Mouse (Mus musculus): ENCODE results near the gene En2. TPM values are rescaled to one million over a fixed set of nuclear protein-coding genes. Genes with fewer than 3 reads are reported as not detected.
A peak's percentile ranks its signal among the peaks of the same experiment; 100 is the strongest.

En2 gene
- polyA plus RNA-seq, 1 experiment from 2014 or later: not detected

DNA sequence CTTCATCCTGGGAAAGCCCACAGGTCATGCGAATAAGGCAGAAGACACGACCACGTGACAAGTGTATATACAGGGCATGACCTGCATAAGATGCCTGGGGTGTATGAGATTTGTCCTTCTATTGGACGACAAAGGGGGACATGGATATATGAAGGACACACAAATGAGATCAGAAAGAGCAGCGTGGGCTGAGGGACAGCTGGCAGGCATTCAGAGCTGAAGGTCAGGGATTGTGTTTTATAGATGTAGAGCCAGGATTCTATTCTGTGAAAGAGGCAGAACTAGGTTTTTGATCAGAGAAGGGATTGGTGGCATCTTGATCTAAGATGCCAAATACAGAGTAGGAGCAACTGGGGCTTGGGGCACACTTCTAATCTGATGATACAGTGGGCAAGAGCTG lies 33.3 kb upstream of the En2 start:
- WGBS: 73% methylated on average over 5 of the region's 5 CpGs
- no peak for ATAC-seq (ENCODE audit: insufficient number of reproducible peaks, low FRiP score)
- H3K9me3 ChIP-seq (replicated peaks): no peaks in the 10 kb centered on the region
- H3K4me3 ChIP-seq: no peak overlapping the region
- H3K4me2 ChIP-seq: no peak overlapping the region
- no peak overlapping the region for H3K9ac ChIP-seq
- H3K27me3 ChIP-seq (replicated peaks): peaks cover 95% of the 10 kb centered on the region
- H3K36me3 ChIP-seq: no peaks in the 10 kb centered on the region
- no peaks in the 10 kb centered on the region for H3K4me1 ChIP-seq (replicated peaks)
- H3K27ac ChIP-seq (ENCODE audit: poor library complexity, severe bottlenecking): no peak overlapping the region

DNA sequence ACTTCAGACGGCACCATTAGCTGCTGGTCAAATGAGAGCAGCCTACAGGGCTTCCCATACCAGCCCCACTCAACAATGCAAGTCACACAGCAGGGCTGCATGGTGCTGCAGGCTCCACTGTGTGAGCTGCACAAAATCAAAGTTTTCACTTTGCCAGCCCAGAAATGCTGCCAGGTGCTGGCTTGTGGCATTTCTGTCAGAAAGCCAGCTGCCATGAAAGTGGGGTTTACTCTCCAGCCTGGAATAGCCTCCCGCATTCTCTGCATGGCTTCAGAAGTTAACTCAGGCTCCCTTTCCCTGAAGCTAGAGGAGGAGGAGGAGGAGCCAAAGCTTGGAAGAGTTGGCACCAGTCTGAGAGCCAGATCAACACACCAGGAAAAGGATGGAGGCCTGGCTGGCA lies 29.1 kb upstream of the En2 start:
- WGBS: 28% methylated on average over 2 of the region's 2 CpGs
- Histone ChIP-seq H3K4me2 (no peak overlapping the region), H3K9ac (no peak overlapping the region), H3K4me1 (replicated peaks) (no peaks in the 10 kb centered on the region), H3K36me3 (no peaks in the 10 kb centered on the region), H3K9me3 (replicated peaks) (no peaks in the 10 kb centered on the region), H3K27ac (ENCODE audit: poor library complexity, severe bottlenecking) (no peak overlapping the region), H3K27me3 (replicated peaks) (peaks cover 81% of the 10 kb centered on the region), H3K4me3 (no peak overlapping the region)
- ATAC-seq (ENCODE audit: insufficient number of reproducible peaks, low FRiP score): no peak

DNA sequence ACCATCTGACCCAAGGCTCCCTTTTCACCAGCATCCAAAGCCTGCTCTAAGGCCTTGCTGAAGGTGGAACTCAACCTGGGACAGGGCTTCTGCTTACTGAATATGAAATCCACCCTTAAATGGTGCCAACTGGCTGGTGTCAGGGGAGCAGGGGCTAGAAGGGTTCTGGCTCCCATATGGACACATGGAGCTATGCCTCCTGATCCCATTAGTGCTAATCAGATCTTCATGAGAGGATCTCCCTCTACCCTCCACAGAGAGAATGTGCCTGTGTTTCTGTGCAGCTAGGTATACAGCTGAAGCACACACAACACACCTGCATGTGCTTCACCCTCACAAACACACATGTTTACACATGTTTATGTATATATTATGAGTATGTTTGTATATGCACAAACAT lies 20.9 kb upstream of the En2 start:
- no peaks in the 10 kb centered on the region for H3K36me3 ChIP-seq
- no peaks in the 10 kb centered on the region for H3K9me3 ChIP-seq (replicated peaks)
- H3K4me2 ChIP-seq: no peak overlapping the region
- no peak overlapping the region for H3K4me3 ChIP-seq
- H3K9ac ChIP-seq: no peak overlapping the region
- ATAC-seq (ENCODE audit: insufficient number of reproducible peaks, low FRiP score): no peak
- no peaks in the 10 kb centered on the region for H3K4me1 ChIP-seq (replicated peaks)
- no peak overlapping the region for H3K27ac ChIP-seq (ENCODE audit: poor library complexity, severe bottlenecking)
- peaks cover 66% of the 10 kb centered on the region for H3K27me3 ChIP-seq (replicated peaks)

DNA sequence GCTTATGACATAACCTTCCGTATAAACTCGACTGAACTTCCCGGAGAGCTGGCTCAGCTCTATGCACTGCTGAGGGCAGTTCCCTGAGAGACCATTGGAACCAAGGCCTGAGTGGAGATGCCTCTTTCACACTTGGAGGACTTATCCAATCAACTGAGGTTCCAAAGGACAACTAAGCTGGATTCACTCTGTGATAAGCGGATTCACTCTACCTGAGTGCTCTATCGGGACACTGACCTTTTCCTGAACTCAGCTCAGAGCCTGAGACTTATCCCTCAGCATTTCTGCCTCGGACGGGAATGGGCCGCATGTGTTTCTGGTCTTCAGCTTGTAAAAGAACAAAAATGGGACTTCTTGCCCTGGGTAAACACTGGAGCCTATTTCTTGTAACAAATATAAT lies 19.5 kb upstream of the En2 start:
- Histone ChIP-seq H3K4me1 (replicated peaks) (no peaks in the 10 kb centered on the region), H3K27ac (ENCODE audit: poor library complexity, severe bottlenecking) (no peak overlapping the region), H3K27me3 (replicated peaks) (peaks cover 76% of the 10 kb centered on the region), H3K4me3 (no peak overlapping the region), H3K36me3 (no peaks in the 10 kb centered on the region), H3K4me2 (no peak overlapping the region), H3K9me3 (replicated peaks) (no peaks in the 10 kb centered on the region), H3K9ac (no peak overlapping the region)
- no peak for ATAC-seq (ENCODE audit: insufficient number of reproducible peaks, low FRiP score)
- 75% methylated on average over 8 of the region's 8 CpGs for WGBS

GRCm38 (mm10) chr5:28148473-28148872 lies 17.0 kb upstream of the En2 start:
- 37% methylated on average over 3 of the region's 3 CpGs for WGBS
- Histone ChIP-seq H3K4me1 (replicated peaks) (no peaks in the 10 kb centered on the region), H3K36me3 (no peaks in the 10 kb centered on the region), H3K27ac (ENCODE audit: poor library complexity, severe bottlenecking) (no peak overlapping the region), H3K9ac (no peak overlapping the region), H3K4me3 (no peak overlapping the region), H3K9me3 (replicated peaks) (no peaks in the 10 kb centered on the region), H3K4me2 (no peak overlapping the region), H3K27me3 (replicated peaks) (peaks cover 86% of the 10 kb centered on the region)
- ATAC-seq (ENCODE audit: insufficient number of reproducible peaks, low FRiP score): no peak

- WGBS: 70% methylated on average over 3 of the region's 3 CpGs
- no peak for ATAC-seq (ENCODE audit: insufficient number of reproducible peaks, low FRiP score)
- peaks cover 94% of the 10 kb centered on the region for H3K27me3 ChIP-seq (replicated peaks)
These were observed 16.1 kb upstream of the En2 start for GRCm38 (mm10) chr5:28149436-28149835.

DNA sequence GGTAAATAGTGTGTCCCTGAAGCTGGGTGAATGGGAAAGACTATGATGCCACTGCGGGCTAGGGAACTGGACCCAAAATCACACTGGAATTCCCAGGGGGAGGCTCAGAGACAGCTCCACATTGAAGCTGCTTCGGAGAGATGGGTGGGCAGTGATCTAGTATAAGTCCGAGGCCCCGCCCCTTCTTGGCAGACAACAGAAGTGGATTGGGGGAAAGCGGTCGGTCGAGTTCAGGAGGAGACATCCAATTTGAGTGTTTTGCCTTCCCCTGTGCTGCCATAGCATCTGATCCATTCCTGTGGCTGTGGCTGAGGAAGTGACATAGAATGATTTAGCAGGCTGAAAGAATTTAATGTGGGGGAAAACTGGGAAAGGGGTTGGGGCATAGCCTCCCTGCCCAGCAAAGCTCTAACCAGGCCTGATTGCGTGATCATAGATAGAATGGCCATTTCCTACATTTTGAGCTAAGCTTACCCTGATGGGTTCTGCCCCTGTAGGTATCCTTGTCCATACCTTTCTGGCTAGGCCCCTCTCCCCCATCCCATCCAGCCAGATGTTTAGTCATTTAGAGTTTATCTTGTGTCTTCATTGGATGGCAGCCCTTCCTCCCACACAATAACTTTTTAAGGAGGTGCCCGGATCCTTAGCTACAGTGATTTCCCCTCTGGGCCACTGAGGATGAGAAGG lies 8.3 kb upstream of the En2 start:
- 8% methylated on average over 9 of the region's 9 CpGs for WGBS
- no peak for ATAC-seq (ENCODE audit: insufficient number of reproducible peaks, low FRiP score)

More at GRCm38 (mm10) chr5:28149436-28149835, 16.1 kb upstream of the En2 start:
- H3K9ac ChIP-seq: no peak overlapping the region
- H3K9me3 ChIP-seq (replicated peaks): no peaks in the 10 kb centered on the region
- H3K27ac ChIP-seq (ENCODE audit: poor library complexity, severe bottlenecking): no peak overlapping the region
- H3K4me3 ChIP-seq: no peak overlapping the region
- no peaks in the 10 kb centered on the region for H3K4me1 ChIP-seq (replicated peaks)
- no peak overlapping the region for H3K4me2 ChIP-seq
- H3K36me3 ChIP-seq: no peaks in the 10 kb centered on the region

DNA sequence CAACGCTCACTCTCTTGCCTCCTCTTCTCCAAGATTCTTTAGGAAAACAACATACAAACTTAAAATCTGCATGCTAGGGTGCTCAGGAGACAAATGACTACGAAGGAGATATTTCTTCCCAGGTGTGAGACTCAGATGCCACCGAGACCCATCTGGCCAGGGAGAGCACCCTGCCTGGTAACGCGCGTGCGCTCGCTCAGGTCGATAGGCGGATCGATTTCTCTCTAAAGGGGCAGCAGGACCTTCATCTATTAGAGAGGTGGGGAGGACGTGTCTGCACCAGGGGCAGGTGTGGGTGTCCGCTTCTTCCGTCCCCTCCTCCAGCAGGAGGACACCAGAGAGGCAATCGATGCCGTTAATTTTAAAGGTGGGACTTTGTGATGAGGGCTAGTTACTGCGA lies 7.7 kb upstream of the En2 start:
- Histone ChIP-seq H3K27me3 (replicated peaks) (peaks cover 95% of the 10 kb centered on the region), H3K4me1 (replicated peaks) (peaks cover 15% of the 10 kb centered on the region), H3K27ac (ENCODE audit: poor library complexity, severe bottlenecking) (no peak overlapping the region), H3K36me3 (no peaks in the 10 kb centered on the region), H3K4me2 (peak overlapping the region; percentile 37), H3K4me3 (peak overlapping the region; percentile 22; the same call in 1 of the 2 replicates), H3K9me3 (replicated peaks) (no peaks in the 10 kb centered on the region), H3K9ac (no peak overlapping the region)
- 1% methylated on average over 17 of the region's 17 CpGs for WGBS
- ATAC-seq (ENCODE audit: insufficient number of reproducible peaks, low FRiP score): no peak

More for the DNA sequence above, 8.3 kb upstream of the En2 start:
- H3K4me2 ChIP-seq: no peak overlapping the region
- no peak overlapping the region for H3K4me3 ChIP-seq
- no peak overlapping the region for H3K27ac ChIP-seq (ENCODE audit: poor library complexity, severe bottlenecking)
- no peaks in the 10 kb centered on the region for H3K9me3 ChIP-seq (replicated peaks)
- peaks cover 14% of the 10 kb centered on the region for H3K4me1 ChIP-seq (replicated peaks)
- no peak overlapping the region for H3K9ac ChIP-seq
- no peaks in the 10 kb centered on the region for H3K36me3 ChIP-seq
- H3K27me3 ChIP-seq (replicated peaks): peaks cover 95% of the 10 kb centered on the region

DNA sequence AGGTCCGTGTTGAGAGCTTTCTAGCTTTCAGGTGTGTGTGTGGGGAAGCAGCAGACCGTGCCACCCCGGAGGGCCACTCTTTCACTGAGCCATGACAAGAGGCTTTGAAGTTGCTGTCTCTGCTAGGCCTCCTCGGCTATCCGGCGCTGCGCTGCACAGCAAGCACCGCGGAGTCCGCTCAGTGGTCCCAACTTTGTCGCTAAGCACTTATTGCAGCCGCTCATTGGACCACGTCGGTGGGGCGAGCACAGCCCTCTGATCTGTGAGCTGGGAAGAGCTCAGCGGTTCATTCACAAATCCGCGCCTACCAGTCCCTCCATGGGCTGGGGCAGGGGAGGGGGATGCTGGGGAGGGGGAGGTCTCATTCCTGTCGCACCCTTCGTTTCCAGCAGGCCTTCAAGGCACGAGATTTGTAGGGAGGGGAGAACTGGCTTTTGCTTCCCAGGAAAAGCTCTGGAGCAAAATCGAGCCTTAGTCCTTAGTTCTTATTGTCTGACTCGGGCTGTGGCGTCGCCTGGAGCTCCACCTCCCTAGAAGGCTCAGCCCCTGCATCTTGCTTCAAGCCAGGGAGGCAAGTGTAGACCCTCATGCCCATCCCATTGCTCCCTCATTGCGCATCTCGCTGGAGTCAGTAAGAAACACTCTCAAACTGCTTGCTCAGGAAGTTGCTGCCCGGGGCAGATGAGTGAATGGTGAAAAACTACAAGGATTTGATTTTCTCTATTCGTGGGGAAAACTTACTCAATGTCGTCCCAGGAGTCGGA lies 7.0 kb upstream of the En2 start:
- H3K4me2 ChIP-seq: peak overlapping the region; percentile 37
- H3K27me3 ChIP-seq (replicated peaks): peaks cover 95% of the 10 kb centered on the region
- H3K4me1 ChIP-seq (replicated peaks): peaks cover 15% of the 10 kb centered on the region
- ATAC-seq (ENCODE audit: insufficient number of reproducible peaks, low FRiP score): no peak
- no peak overlapping the region for H3K27ac ChIP-seq (ENCODE audit: poor library complexity, severe bottlenecking)
- WGBS: under 1% methylated on average over 31 of the region's 31 CpGs
- H3K9ac ChIP-seq: no peak overlapping the region
- peak overlapping the region; percentile 22; the same call in 1 of the 2 replicates for H3K4me3 ChIP-seq
- no peaks in the 10 kb centered on the region for H3K36me3 ChIP-seq
- H3K9me3 ChIP-seq (replicated peaks): no peaks in the 10 kb centered on the region

- Histone ChIP-seq H3K36me3 (no peaks in the 10 kb centered on the region), H3K4me1 (replicated peaks) (peaks cover 15% of the 10 kb centered on the region), H3K27ac (ENCODE audit: poor library complexity, severe bottlenecking) (no peak overlapping the region), H3K27me3 (replicated peaks) (peaks cover 95% of the 10 kb centered on the region), H3K4me3 (no peak overlapping the region), H3K9me3 (replicated peaks) (no peaks in the 10 kb centered on the region), H3K4me2 (no peak overlapping the region), H3K9ac (no peak overlapping the region)
- no peak for ATAC-seq (ENCODE audit: insufficient number of reproducible peaks, low FRiP score)
- 0% methylated on average over 15 of the region's 15 CpGs for WGBS
These were observed 6.4 kb upstream of the En2 start for GRCm38 (mm10) chr5:28159072-28159458.

DNA sequence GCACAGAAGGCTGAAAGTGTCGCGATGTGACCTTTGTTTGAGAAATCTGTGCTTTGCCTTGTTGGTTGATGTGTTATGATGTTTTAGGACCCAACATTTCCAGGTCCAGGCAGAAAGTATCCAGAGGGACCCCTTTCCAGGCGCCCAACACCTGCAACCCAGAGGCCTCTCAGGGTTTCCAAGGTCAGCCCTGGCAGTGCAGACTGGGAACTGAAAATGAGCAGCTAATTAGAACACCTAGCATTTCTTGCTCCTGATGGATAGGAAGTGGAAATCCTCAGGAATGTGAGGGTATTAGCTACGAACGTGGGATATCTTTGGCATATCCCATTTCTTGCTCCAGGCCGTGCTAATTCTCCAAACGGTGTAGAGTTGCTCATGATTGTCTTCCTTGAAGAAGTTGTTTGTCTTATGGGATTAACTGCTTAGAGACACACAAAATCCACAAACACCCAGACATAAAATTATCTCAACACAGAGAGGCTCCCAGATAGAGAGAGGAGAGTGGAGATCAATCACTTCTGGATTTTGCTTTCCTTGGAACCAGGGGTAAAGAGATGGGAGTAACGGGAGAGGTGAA lies 5.5 kb upstream of the En2 start:
- no peaks in the 10 kb centered on the region for H3K36me3 ChIP-seq
- WGBS: 3% methylated on average over 8 of the region's 8 CpGs
- no peak for ATAC-seq (ENCODE audit: insufficient number of reproducible peaks, low FRiP score)
- H3K27me3 ChIP-seq (replicated peaks): peaks cover 98% of the 10 kb centered on the region
- no peak overlapping the region for H3K9ac ChIP-seq
- no peak overlapping the region for H3K27ac ChIP-seq (ENCODE audit: poor library complexity, severe bottlenecking)
- H3K4me2 ChIP-seq: no peak overlapping the region
- H3K4me1 ChIP-seq (replicated peaks): peaks cover 15% of the 10 kb centered on the region
- H3K9me3 ChIP-seq (replicated peaks): no peaks in the 10 kb centered on the region
- H3K4me3 ChIP-seq: no peak overlapping the region
